Mouse (Mus musculus) ZHBTc4 (cell line): Measurements from ENCODE around the gene Nfam1.
A peak's percentile ranks its signal among the peaks of the same experiment; 100 is the strongest.
"Not testable (repeated sequence)": the region's sequence is repeated elsewhere in the genome, so short reads cannot be mapped to it uniquely, and the experiment has no call there.

Experiments
- DNase-seq: peaks from one replicate; pipeline ENCODE4 v3.0.0-alpha.2; 2011; ENCODE audit warnings: low read depth, low spot score

The Nfam1 gene

DNA sequence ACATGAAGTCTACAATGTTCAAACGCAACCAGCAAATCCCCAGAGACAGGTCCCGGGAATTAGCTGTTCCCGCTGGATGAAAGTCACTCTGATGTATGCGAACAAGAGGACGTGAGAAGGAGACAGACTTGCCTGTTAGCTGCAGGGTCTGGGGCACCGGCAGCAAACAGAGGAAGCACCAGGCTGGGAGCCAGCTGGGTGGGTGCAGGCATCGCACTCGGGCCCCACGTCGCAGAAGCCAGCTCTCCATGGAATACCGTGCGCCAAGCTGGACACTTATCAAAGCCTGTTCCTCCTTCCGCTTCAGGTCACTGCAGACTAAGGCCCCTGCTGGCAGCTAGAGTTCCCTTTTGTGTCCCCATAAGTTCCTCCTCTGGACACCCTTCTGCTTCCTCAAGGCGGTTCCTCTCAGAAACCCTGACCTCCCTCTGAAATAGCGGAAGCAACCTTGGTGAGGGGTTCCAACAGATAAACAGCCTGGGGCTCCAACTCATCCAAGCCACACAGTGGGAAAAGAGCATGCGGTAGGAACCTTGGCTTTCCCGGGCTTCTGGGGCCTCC is at the start of gene Nfam1:
Nfam1 (minus strand) TSS at position 326 of the 561 bp plus-strand sequence.
- no peak for DNase-seq

DNA sequence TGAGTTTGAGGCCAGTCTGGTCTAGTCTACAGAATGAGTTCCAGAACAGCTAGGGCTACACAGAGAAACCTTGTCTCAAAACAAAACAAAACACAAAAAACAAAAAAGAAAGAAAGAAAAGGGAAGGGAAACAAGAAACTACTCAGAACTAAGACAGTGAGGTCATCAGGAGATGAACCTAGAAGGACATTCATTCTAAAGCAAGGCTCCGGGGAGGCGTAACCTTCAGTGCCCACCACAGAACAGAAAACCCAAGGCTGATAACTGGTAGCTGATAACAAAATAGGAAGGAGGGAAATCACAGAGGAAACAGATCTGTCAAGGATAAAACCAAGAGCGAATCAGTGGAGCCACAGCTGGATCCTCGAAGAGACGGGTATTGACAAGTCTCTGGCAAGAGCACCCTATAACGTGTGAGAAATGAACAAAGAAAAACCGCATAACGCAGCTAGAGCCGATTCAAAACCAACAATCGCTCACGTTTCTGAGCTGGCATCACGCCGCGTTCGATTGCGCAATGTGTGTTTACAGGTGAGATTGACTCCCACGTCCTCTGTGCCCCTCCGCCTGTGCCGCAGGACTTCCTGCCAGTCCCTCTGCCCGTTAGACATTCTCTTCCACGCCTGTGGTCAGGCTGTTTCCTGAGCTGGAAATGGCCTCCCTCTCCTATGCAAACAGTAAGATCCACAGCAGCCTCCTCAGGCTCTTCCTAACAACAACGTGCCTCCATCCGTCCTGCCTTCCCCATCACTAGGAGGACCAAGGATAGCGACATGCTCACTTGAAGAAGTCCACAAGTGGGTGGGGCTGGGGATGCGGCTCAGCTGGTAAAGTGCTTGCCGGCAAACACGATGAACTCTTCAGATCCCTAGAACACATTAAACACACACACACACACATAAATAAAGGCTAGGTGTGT is 42.8 kb upstream of the Nfam1 start:
- DNase-seq = peak; percentile 61

DNA sequence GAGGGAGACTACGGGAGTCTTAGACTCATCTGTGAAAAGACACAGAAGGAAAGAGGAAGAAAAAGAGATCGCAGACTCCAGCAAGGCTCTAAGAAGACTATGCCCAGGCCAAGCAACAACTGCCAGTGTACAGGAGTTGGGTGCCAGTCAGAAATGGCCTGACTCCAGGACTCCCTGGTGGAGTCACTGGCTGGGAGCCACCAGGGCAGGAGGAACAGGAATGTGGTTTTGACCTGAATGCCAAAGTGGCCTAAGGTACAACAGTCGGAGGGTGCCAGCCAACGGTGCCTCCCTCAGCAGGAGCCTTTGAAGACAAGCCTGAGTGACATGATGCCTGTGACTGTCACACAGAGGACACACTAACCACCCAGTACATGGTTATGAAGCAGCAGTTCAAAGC is 41.1 kb upstream of the Nfam1 start:
- DNase-seq = no peak

DNA sequence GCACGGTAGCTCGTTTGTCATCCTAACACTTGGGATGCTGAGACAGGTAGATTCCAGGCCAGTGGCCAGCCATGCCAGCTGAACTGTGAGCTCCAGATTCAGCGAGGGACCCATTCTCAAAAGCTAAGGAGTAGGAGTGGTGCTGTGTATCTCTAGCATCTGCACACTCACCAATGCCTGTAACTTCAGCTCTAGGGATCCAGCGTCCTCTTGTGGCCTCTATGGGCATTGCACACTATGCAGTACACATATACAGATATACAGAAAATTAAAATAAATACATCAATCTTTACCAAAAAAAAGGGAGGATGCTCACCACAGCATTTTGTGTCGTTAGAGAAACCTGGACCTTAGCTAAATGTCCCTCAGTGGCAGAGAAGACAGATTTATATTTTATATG is 38.6 kb upstream of the Nfam1 start:
- peak; percentile 62 for DNase-seq

DNA sequence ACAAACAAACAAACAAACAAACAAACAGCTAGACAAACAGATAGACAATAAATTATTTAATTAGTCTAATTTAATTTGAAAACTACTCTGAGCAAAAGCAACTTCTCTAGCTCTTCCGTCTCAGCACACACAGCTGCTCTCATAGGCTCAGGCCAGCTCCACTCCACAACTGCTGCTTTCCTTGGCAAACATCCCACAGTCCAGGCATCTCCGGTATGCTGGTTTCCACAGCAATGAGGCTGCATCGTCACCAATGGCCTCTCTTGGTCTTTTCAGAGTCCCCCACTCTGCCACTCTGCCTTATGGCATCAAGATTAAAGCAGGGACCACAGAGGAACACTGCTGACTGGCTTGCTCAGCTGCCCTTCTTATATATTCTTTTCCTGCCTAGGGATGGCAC is 37.8 kb upstream of the Nfam1 start:
- DNase-seq = no peak

DNA sequence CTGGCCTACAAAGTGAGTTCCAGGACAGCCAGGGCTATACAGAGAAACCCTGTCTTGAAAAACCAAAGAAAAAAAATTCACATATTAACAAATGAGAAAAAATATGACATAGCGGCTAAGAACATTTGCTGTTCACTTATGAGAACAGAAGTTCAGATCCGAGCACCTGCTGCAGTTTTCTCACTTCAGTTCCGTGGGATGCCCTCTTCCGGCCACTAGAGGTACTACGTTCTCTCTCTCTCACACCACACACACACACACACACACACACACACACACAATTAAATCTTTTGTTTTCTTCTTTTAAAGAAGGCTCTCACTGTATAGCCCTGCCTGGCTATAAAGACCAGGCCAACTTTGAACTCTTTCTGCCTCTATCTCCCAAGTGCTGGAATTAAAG is 35.2 kb upstream of the Nfam1 start:
- DNase-seq = peak; percentile 72

DNA sequence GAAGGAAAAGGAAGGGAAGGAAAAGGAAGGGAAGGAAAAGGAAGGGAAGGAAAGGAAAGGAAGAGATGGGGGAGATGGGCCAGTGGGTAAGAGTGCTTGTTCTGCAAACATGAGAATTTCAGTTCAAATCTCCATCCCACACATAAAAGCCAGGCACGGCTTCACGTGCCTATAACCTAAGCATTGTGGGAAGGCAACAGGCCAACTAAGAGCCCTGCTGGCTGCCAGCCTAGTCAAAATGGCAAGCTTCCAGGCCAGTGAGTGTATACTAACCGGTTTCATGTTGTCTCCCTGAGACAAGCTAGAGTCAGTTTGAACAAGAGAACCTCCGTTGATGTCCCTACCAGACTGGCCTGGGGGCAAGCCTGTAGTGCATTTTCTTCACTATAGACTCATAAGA is 32.4 kb upstream of the Nfam1 start:
- DNase-seq = no peak

DNA sequence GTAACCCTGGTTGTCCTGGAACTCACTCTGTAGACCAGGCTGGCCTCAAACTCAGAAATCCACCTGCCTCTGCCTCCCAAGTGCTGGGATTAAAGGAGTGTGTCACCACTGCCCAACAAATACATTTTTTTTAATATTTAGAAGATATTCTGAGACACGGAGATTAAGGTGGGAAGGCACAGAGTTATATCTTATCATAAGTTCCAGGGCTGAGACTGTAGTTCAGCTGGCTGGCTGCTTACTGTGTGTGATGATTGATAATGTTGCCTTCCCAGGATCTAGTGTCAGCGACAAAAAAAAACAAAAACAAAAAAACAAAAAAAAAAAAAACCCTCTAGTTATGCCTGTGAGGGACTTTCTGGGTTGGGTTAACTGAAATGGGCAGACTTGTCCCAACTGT is 29.5 kb upstream of the Nfam1 start:
- not testable (repeated sequence) for DNase-seq

DNA sequence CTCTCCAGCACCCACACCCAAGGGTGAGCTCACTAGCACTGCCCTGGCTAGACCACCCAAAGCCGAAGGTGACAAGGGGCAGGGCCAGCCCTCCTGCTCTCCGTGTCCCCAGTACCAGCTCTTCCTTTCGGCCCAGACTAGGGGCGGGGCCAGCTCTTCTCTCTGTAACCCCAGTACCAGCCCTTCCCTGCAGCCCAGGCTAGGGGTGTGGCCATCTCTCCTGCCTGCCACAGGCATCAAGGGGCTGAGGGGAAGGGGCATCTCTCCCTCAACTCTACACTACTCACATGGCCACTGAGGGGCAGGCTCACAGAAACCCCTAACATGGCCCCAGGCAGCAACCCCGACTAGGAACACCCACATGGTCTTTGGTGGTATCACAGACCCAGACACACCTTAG is 28.6 kb upstream of the Nfam1 start:
- peak; percentile 61 for DNase-seq

DNA sequence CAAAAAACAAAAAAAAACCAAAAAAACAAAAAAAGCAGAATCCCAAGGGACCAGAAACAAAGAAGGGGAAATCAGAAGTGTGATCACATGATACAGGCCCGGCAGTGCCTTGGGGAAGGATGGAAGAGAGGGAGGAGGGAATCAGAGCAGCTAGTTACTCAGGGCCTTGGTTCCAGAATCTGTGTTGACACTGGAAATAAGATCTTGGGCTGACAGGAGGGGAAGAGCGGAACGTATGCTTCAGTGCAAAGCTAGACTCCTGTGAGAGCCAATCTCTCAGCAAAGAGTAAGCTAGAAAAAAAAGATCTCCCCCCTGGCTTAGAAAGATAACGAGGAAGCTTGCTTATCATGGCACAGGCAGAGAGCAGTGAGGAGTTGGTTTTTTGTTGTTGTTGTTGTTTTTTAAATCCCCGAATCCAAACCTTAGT is 26.1 kb upstream of the Nfam1 start:
- DNase-seq = no peak

DNA sequence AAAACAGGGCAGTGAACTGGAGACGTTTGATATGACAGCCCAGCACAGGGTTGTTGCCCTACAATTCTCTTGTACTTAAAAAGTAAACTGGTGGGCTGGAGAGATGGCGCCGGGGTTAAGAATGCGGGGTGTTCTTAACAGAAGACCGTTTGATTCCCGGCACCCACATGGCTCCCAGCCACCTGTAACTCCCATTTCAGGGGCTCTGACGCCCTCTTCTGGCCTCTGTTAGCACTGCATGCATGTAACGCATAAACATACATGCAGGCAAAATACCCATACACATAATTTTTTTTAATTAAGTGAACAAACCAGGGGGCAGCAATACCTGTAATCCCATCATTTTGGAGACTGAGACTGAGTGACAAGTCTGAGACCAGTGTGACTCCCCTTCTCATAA is 24.4 kb upstream of the Nfam1 start:
- DNase-seq = peak; percentile 81

DNA sequence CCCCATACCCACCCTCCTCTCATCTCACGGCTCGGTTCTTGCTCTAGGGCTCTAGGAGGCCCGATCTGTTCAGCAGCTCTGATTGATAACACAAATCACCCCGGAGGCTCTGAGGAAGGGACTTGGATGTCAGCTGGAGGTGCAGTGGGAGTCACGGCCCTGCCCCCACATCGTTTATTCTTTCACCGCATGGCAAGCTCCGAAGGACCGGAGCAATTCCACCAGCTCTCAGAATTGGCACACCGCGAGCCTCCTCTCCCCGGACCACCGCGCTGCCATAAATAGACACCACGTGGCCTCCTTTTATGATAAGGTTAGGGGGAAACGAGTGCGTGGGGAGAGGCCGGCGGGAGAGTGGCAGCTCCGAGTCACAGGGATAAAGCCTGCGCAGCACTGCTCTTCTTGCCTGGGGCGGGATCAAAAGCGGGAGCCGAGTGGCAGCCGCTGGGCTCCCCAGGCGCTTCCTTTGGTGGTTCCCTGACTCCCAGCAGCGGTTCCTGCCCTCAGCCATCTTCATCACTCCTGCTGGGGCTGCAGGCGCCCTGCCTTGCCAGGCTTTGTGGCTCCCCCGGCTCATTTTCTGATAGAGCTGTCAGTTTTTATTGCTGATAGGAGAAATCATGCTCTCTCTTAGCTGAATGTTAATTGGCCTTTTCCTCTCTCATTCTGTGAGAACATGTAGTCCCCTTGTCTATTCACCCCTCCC is 23.4 kb upstream of the Nfam1 start:
- DNase-seq = peak; percentile 64

DNA sequence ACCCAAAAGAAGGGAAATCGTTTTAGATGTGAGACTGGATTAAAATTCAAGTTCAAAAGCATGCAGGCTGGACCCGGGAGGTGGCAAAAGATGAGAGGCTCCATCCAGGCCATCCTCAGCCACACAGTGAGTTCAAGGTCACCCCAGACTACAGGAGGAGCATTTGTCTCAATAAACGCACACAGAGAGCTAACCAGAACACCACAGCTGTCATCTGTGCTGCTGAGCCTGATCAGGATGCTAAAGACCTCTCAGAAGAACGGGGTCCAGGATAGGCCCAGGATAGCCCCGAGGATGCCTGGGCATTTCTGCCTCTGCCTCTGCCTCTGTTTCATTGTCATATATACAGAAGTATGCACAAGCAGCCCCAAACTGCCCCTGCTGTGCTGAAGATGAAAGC is 22.5 kb upstream of the Nfam1 start:
- DNase-seq = no peak

DNA sequence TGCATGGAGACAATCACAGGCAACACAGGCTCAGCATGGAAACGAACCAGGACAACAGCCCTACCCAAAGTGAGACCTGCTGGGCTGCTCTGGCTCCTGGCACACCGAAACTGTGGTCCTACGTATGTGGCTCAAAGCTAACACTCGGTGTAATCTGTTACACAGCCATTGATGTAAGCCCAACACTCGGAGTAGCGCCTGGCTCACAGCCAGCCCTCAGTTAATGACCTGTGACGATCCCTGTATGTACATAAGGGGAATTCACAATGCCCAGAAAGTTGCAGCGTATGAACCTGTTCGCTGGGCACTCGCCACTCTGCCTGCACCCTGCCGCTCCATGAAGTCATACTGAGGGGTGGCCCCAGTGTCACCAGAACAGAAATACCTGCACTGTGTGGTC is 20.2 kb upstream of the Nfam1 start:
- DNase-seq = no peak

DNA sequence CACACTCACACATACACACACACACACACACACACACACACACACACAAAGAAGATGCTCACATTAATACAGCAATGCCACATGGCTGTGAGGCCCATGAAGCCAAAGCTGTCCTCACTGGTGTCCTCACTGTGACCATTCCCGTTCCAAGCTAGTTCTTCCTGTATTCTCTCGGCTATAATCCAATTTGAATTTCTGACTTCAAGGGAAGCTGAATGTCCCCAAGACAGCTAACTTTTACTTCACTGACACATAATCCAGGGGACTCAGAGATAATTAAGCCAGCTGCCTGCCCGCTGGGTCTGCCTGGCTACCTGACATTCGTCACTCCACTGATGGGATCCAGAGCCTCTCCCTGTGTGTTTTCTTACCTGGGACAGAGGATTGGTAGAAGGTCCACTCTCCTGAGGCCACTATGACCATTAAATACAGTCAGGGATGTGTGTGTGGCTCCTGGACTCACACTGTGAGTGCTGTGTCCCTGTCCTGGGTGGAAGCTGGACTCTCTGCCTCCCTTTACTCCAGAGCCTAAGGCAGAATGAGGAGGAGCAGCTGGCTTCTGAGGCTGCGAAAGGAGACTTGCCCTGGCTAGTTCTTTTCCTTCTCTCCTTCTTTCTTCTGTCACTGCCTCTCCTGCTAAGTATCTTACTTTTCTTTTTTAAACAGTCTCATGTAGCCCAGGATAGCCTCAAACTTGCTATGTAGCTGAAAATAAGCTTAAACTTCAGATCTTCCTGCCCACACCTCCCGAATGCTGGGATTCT is 19.4 kb upstream of the Nfam1 start:
- no peak for DNase-seq

DNA sequence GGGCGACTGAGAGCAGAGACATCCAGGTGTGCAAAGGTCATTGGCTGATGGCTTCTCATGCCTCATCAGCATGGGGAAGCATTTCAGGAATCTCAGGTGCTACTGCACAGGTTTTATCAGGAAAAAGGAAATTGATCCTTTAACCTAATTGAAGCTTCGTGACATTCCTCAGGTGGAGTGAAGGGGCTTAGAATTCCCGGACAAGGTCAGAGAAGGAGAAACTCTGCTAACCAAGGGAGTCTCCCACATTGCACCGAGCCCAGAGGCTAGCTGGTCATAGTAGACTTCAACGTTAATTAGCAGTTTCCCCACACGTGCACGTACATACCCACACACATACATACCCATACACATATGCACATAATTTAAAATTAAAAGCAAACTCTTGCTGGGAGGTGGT is 13.6 kb upstream of the Nfam1 start:
- peak; percentile 64 for DNase-seq

DNA sequence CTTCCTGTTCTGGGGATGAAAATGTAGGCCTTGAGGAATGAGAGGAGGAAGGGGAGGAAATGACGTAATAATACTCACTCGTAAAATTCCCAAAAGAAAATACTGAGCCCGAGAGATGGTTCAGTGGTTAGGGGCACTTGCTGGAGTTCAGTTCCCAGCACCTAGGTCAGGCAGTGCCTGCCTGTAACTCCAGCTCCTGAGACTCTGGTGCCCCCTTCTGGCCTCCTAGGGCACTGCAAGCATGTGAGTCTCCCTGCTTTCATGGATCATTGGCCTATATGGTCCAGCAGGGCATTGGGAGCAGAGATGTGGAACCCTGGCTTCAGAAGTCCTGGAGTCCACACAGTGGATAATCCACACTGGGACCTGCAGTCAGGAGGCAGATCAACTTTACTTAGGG is 13.2 kb upstream of the Nfam1 start:
- DNase-seq = peak; percentile 82

DNA sequence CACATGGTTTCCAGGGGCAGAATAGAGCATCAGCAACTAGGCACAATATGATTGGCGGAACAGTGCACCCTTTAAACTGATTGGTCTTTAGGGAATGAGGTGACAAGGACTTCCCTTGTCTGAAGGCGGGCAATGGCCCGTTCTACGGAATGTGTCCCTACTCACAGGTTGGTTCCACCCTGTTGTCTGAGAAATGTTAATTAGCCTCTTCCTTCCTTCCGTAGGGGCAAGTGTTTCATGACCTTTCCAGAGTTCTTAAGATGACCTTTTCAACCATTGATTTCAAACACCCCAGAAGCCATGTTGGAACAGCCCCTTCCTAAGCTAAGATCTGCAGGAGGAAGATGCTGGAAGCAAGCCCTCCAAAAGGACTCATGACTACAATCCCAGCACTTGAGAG is 12.5 kb upstream of the Nfam1 start:
- DNase-seq = peak; percentile 90

DNA sequence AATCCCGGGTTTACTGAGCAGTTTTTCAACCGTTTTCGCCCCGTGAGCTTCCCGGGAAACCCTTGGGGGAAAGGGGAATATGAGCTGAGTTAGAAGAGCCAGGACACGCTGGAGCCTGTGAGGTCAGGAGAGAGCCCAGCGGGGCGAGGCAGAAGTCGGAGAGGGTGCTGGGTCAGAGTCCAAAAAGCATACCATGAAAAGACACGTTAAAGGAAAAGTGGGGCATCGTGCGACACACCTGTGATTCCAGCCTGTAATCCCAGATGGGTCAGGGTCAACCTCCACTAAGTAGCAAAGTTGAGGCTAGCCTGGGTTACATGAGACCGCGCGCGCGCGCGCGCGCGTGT is 10.2 kb upstream of the Nfam1 start:
- DNase-seq = no peak

DNA sequence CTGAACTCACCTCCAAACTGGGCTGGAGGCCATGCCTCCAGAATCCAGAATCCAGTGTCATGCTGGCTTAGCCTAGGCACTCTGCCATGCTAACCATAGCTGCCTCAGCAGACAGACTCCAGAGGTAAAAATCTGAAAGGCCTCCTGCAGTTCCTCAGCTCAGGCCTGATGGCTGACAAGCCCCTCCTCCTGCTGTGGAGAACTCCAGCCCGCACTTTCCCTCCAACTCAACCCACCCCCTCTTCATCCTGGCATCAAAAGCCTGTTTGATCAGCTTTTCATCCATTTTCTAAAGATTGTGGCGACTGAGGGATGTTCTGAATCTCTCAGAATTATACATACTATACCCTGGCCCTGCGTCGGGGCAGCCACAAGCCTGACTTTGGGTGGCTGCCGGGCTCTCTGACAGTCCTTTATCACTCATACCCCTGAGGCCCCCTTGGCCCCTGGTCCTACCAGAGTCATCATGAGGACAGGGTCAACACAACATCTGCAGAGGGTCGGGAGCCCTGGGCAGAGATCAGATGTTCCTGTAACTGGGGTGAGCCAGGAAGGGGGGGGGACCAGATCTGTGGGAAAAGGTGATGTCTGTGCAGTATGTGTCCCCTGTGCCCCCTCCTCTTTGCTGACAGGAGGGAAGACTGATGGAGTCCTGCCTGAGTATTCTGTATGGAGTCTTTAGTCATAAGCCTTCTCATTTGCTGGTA is 9.7 kb upstream of the Nfam1 start:
- peak; percentile 74 for DNase-seq

DNA sequence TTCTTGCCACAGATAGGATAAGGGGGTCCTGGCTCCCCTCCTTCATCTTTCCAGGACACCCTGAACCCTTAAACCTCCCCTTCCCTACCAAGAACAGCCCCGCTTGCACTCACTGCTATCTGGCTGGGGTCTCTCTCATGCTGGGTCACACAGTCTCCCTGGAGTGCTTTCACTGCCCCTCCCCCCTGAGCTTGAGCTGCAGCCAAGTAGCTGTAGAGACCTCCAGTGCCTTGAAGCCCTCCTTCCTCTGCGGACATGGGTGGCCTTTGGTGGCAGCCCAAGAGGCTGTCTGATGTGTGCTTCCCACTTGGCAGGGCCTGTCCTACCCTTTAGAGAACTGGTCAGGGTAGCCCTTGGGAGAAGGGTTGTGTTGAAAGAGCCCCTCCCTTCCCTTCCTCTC is 7.0 kb upstream of the Nfam1 start:
- DNase-seq = no peak
